Mouse (Mus musculus): ENCODE measurements around the gene Unc13a. TPM values are rescaled to one million over a fixed set of nuclear protein-coding genes. Genes with fewer than 3 reads are reported as not detected.

Gene Unc13a
- polyA plus RNA-seq (2015; fragmentation: Nextera tagmentation; extraction: Ambion mirVana): 0.67 and 0.68 TPM in 2 replicates

GRCm38 (mm10) chr8:71671549-71671965 is at the start of gene Unc13a:
TSS of gene Unc13a (minus strand) at chr8:71671757.
- peak within 1 kb of the TSS; percentile 65 for H3K9ac ChIP-seq (ENCODE audit: low read length)

GRCm38 (mm10) chr8:71719928-71720457 is 48.4 kb upstream of the Unc13a start:
- Histone ChIP-seq H3K4me1 (replicated peaks; ENCODE audit: control insufficient read depth, insufficient read depth, low read length) (no peaks in the 10 kb centered on the region), H3K27me3 (ENCODE audit: control insufficient read depth, insufficient read depth, low read depth, low read length) (no peaks in the 10 kb centered on the region; the same call in 1 of the 2 replicates), H3K36me3 (ENCODE audit: control insufficient read depth, insufficient read depth, low read length) (no peaks in the 10 kb centered on the region), H3K9ac (ENCODE audit: low read length) (no peak overlapping the region), H3K27ac (ENCODE audit: low read length) (no peak overlapping the region), H3K4me3 (ENCODE audit: low read length) (no peak overlapping the region), H3K4me2 (ENCODE audit: low read depth, low read length) (no peak overlapping the region), H3K9me3 (ENCODE audit: control insufficient read depth, low read length) (no peaks in the 10 kb centered on the region)
- WGBS: 39% methylated on average over 7 of the region's 7 CpGs
- no peak for ATAC-seq (ENCODE audit: low read depth)

More at GRCm38 (mm10) chr8:71671549-71671965, at the start of gene Unc13a:
- Histone ChIP-seq H3K4me1 (replicated peaks; ENCODE audit: control insufficient read depth, insufficient read depth, low read length) (peaks cover 13% of the 10 kb centered on the region), H3K4me3 (ENCODE audit: low read length) (peak within 1 kb of the TSS; percentile 53), H3K9me3 (ENCODE audit: control insufficient read depth, low read length) (no peaks in the 10 kb centered on the region), H3K27me3 (ENCODE audit: control insufficient read depth, insufficient read depth, low read depth, low read length) (peaks cover 17% of the 10 kb centered on the region), H3K4me2 (ENCODE audit: low read depth, low read length) (peak within 1 kb of the TSS; percentile 93), H3K27ac (ENCODE audit: low read length) (no peak within 1 kb of the TSS), H3K36me3 (ENCODE audit: control insufficient read depth, insufficient read depth, low read length) (no peaks in the 10 kb centered on the region)
- peak; percentile 80 for ATAC-seq (ENCODE audit: low read depth)
- WGBS: under 1% methylated on average over 37 of the region's 42 CpGs

DNA sequence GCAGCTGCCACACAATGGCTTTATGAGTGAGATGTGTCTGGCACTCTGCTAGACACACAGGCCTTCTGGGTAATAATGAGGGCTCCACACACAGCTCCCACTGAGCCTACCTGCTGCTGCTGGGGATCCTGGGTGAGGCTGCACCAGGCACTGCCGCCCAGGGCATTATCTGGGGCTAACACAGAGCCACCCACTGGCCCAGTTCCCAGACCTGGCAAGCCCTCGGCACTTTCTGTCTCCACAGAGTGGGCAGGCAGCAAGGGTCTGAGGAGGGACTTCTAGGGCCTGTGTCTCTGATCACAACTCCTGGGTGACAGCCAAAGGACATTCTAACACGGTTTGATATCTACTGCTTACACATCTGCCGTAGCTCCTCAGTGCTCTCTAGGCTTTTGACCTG is 47.7 kb upstream of the Unc13a start:
- Histone ChIP-seq H3K36me3 (ENCODE audit: control insufficient read depth, insufficient read depth, low read length) (no peaks in the 10 kb centered on the region), H3K4me2 (ENCODE audit: low read depth, low read length) (no peak overlapping the region), H3K9ac (ENCODE audit: low read length) (no peak overlapping the region), H3K27ac (ENCODE audit: low read length) (no peak overlapping the region), H3K27me3 (ENCODE audit: control insufficient read depth, insufficient read depth, low read depth, low read length) (no peaks in the 10 kb centered on the region; the same call in 1 of the 2 replicates), H3K9me3 (ENCODE audit: control insufficient read depth, low read length) (no peaks in the 10 kb centered on the region), H3K4me1 (replicated peaks; ENCODE audit: control insufficient read depth, insufficient read depth, low read length) (no peaks in the 10 kb centered on the region), H3K4me3 (ENCODE audit: low read length) (no peak overlapping the region)
- ATAC-seq (ENCODE audit: low read depth): no peak
- 40% methylated on average over 4 of the region's 4 CpGs for WGBS

DNA sequence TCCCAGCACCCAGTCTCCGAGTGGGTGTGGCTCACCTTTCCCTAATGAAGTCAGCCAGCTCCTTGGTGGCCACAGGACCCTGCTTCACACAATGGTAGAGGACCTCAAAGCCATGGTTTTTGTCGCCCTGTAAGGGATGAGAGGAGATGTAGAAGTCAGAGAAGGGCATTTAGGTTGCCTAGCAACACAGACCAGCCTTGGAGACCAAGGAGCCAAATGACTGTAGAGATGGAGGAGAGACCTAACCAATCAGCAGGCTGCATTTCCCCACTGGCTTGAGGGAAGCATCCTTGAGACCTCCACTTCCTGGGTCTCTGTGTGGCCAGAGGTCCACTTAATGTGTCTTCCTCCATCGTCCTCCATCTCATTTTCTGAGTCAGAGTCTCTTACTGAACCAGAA is 46.7 kb upstream of the Unc13a start:
- H3K9ac ChIP-seq (ENCODE audit: low read length): no peak overlapping the region
- 22% methylated on average over 3 of the region's 3 CpGs for WGBS
- no peaks in the 10 kb centered on the region for H3K36me3 ChIP-seq (ENCODE audit: control insufficient read depth, insufficient read depth, low read length)
- H3K4me1 ChIP-seq (replicated peaks; ENCODE audit: control insufficient read depth, insufficient read depth, low read length): no peaks in the 10 kb centered on the region
- ATAC-seq (ENCODE audit: low read depth): no peak
- no peaks in the 10 kb centered on the region for H3K9me3 ChIP-seq (ENCODE audit: control insufficient read depth, low read length)
- no peak overlapping the region for H3K27ac ChIP-seq (ENCODE audit: low read length)
- H3K4me2 ChIP-seq (ENCODE audit: low read depth, low read length): no peak overlapping the region
- H3K4me3 ChIP-seq (ENCODE audit: low read length): no peak overlapping the region
- no peaks in the 10 kb centered on the region for H3K27me3 ChIP-seq (ENCODE audit: control insufficient read depth, insufficient read depth, low read depth, low read length)

GRCm38 (mm10) chr8:71717096-71717495 is 45.5 kb upstream of the Unc13a start:
- Histone ChIP-seq H3K9me3 (ENCODE audit: control insufficient read depth, low read length) (no peaks in the 10 kb centered on the region), H3K4me1 (replicated peaks; ENCODE audit: control insufficient read depth, insufficient read depth, low read length) (no peaks in the 10 kb centered on the region), H3K27me3 (ENCODE audit: control insufficient read depth, insufficient read depth, low read depth, low read length) (no peaks in the 10 kb centered on the region), H3K9ac (ENCODE audit: low read length) (no peak overlapping the region), H3K36me3 (ENCODE audit: control insufficient read depth, insufficient read depth, low read length) (no peaks in the 10 kb centered on the region), H3K4me2 (ENCODE audit: low read depth, low read length) (no peak overlapping the region), H3K27ac (ENCODE audit: low read length) (no peak overlapping the region), H3K4me3 (ENCODE audit: low read length) (no peak overlapping the region)
- 67% methylated on average over 12 of the region's 12 CpGs for WGBS
- ATAC-seq (ENCODE audit: low read depth): peak; percentile 6; the same call in 1 of the 2 replicates

- Histone ChIP-seq H3K27me3 (ENCODE audit: control insufficient read depth, insufficient read depth, low read depth, low read length) (no peaks in the 10 kb centered on the region), H3K4me1 (replicated peaks; ENCODE audit: control insufficient read depth, insufficient read depth, low read length) (no peaks in the 10 kb centered on the region)
- no peak for ATAC-seq (ENCODE audit: low read depth)
Observed at GRCm38 (mm10) chr8:71716561-71717053, 45.0 kb upstream of the Unc13a start.

DNA sequence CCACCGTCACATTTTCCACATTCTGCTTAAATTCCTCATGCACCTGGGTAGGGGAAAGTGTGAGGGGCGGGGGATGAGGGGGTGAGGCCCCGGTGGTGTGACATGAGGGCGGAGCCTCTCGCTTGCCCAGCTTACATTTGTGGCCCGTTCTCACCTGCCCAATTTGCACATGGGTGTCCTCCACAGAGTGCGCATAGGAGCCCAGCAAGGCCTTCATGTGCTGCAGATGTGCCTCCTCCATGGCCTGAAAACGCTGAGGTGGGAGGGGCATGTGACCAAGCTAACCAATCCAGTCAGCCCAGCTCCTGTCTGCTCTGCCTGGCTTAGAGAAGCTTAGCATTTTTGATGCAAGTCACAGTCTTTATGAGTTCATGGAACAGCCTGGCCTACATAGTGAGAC is 44.0 kb upstream of the Unc13a start:
- WGBS: 33% methylated on average over 8 of the region's 8 CpGs
- Histone ChIP-seq H3K9me3 (ENCODE audit: control insufficient read depth, low read length) (no peaks in the 10 kb centered on the region), H3K27me3 (ENCODE audit: control insufficient read depth, insufficient read depth, low read depth, low read length) (no peaks in the 10 kb centered on the region), H3K36me3 (ENCODE audit: control insufficient read depth, insufficient read depth, low read length) (no peaks in the 10 kb centered on the region), H3K4me3 (ENCODE audit: low read length) (no peak overlapping the region), H3K27ac (ENCODE audit: low read length) (no peak overlapping the region), H3K4me2 (ENCODE audit: low read depth, low read length) (no peak overlapping the region), H3K4me1 (replicated peaks; ENCODE audit: control insufficient read depth, insufficient read depth, low read length) (no peaks in the 10 kb centered on the region), H3K9ac (ENCODE audit: low read length) (no peak overlapping the region)
- no peak for ATAC-seq (ENCODE audit: low read depth)

More at GRCm38 (mm10) chr8:71716561-71717053, 45.0 kb upstream of the Unc13a start:
- no peaks in the 10 kb centered on the region for H3K9me3 ChIP-seq (ENCODE audit: control insufficient read depth, low read length)
- no peak overlapping the region for H3K4me2 ChIP-seq (ENCODE audit: low read depth, low read length)
- H3K36me3 ChIP-seq (ENCODE audit: control insufficient read depth, insufficient read depth, low read length): no peaks in the 10 kb centered on the region
- H3K4me3 ChIP-seq (ENCODE audit: low read length): no peak overlapping the region
- H3K27ac ChIP-seq (ENCODE audit: low read length): no peak overlapping the region
- H3K9ac ChIP-seq (ENCODE audit: low read length): no peak overlapping the region
- WGBS: 70% methylated on average over 13 of the region's 13 CpGs

DNA sequence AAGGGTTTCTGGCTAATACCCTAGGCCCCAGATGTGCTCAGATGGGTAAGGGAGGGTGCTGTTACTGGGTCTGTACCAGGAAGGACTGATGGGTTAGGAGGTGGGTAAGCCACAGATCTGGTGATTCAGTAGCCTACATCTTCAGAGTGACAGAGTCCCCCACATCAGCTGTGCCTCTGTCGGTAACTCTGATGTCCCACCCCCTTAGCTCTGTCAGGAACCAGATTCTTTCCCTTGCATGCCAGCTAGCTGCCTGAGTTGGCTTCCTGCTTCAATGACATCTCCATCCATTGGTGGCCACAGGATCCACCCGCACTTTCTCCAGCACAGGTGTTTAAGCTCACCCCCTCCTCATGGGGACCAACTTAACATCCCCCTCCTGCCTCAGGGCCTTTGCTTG is 40.0 kb upstream of the Unc13a start:
- WGBS: 67% methylated on average over 2 of the region's 2 CpGs
- 0 out of 2 replicates have a peak, but pooled peaks cover 2% of the 10 kb centered on the region for H3K4me1 ChIP-seq (replicated peaks; ENCODE audit: control insufficient read depth, insufficient read depth, low read length)
- H3K27ac ChIP-seq (ENCODE audit: low read length): no peak overlapping the region
- H3K4me3 ChIP-seq (ENCODE audit: low read length): no peak overlapping the region
- no peak overlapping the region for H3K4me2 ChIP-seq (ENCODE audit: low read depth, low read length)
- H3K27me3 ChIP-seq (ENCODE audit: control insufficient read depth, insufficient read depth, low read depth, low read length): peaks cover 9% of the 10 kb centered on the region; the same call in 1 of the 2 replicates
- H3K9me3 ChIP-seq (ENCODE audit: control insufficient read depth, low read length): no peaks in the 10 kb centered on the region
- no peaks in the 10 kb centered on the region for H3K36me3 ChIP-seq (ENCODE audit: control insufficient read depth, insufficient read depth, low read length)
- ATAC-seq (ENCODE audit: low read depth): no peak
- no peak overlapping the region for H3K9ac ChIP-seq (ENCODE audit: low read length)

GRCm38 (mm10) chr8:71709800-71710446 is 38.4 kb upstream of the Unc13a start:
- WGBS: 19% methylated on average over 25 of the region's 25 CpGs
- Histone ChIP-seq H3K4me3 (ENCODE audit: low read length) (peak overlapping the region; percentile 19; the same call in 1 of the 2 replicates), H3K4me1 (replicated peaks; ENCODE audit: control insufficient read depth, insufficient read depth, low read length) (0 out of 2 replicates have a peak, but pooled peaks cover 2% of the 10 kb centered on the region), H3K9me3 (ENCODE audit: control insufficient read depth, low read length) (no peaks in the 10 kb centered on the region), H3K4me2 (ENCODE audit: low read depth, low read length) (peak overlapping the region; percentile 39), H3K36me3 (ENCODE audit: control insufficient read depth, insufficient read depth, low read length) (no peaks in the 10 kb centered on the region), H3K9ac (ENCODE audit: low read length) (no peak overlapping the region), H3K27ac (ENCODE audit: low read length) (no peak overlapping the region), H3K27me3 (ENCODE audit: control insufficient read depth, insufficient read depth, low read depth, low read length) (peaks cover 11% of the 10 kb centered on the region; the same call in 1 of the 2 replicates)
- ATAC-seq (ENCODE audit: low read depth): peak; percentile 69
